Mouse (Mus musculus): ENCODE measurements around the gene Cyp2b10. TPM values are rescaled to one million over a fixed set of nuclear protein-coding genes. Genes with fewer than 3 reads are reported as not detected.

The Cyp2b10 gene
- polyA plus RNA-seq, 1 experiment from 2014 or later = not detected

- DNase-seq (ENCODE audit: low spot score) (no peak), ATAC-seq (ENCODE audit: insufficient read depth, low FRiP score, low TSS enrichment) (no peak)
- Histone ChIP-seq H3K36me3 (ENCODE audit: control insufficient read depth, insufficient read depth, low read length) (no peaks in the 10 kb centered on the region), H3K9me3 (ENCODE audit: control insufficient read depth, low read length) (peaks cover 6% of the 10 kb centered on the region; the same call in 1 of the 2 replicates), H3K27ac (ENCODE audit: low read depth, low read length) (no peak overlapping the region), H3K27me3 (ENCODE audit: control insufficient read depth, insufficient read depth, low read length) (no peaks in the 10 kb centered on the region), H3K4me2 (ENCODE audit: low read depth) (no peak overlapping the region), H3K4me1 (ENCODE audit: control insufficient read depth, insufficient read depth, low read length) (no peaks in the 10 kb centered on the region), H3K9ac (ENCODE audit: low read length) (no peak overlapping the region), H3K4me3 (ENCODE audit: low read depth, low read length) (no peak overlapping the region)
- WGBS = 85% methylated on average over 1 of the region's 1 CpGs
Observed at GRCm38 (mm10) chr7:25945274-25945673, 47.9 kb downstream of the Cyp2b10 start.

Other genes starting within 250 kb of the Cyp2b10 start
- gene Bckdha, start 238.6 kb upstream of the Cyp2b10 start, polyA plus RNA-seq (2014; fragmentation: Nextera tagmentation; extraction: Ambion mirVana) = 38.2 and 43.2 TPM in 2 replicates
- gene Exosc5, start 238.5 kb upstream of the Cyp2b10 start, polyA plus RNA-seq (2014; fragmentation: Nextera tagmentation; extraction: Ambion mirVana) = 49.8 and 54.4 TPM in 2 replicates
- 1.6 and 1.7 TPM in 2 replicates for gene Tmem91, start 222.5 kb upstream of the Cyp2b10 start, polyA plus RNA-seq (2014; fragmentation: Nextera tagmentation; extraction: Ambion mirVana)
- gene B9d2, start 216.8 kb upstream of the Cyp2b10 start, polyA plus RNA-seq (2014; fragmentation: Nextera tagmentation; extraction: Ambion mirVana) = 33.4 and 37.2 TPM in 2 replicates
- gene Tgfb1, start 210.6 kb upstream of the Cyp2b10 start, polyA plus RNA-seq (2014; fragmentation: Nextera tagmentation; extraction: Ambion mirVana) = 1.2 and 1.6 TPM in 2 replicates
- gene Ccdc97, start 178.5 kb upstream of the Cyp2b10 start, polyA plus RNA-seq (2014; fragmentation: Nextera tagmentation; extraction: Ambion mirVana) = 35.7 and 39.5 TPM in 2 replicates
- 70.2 and 74.4 TPM in 2 replicates for gene Hnrnpul1, start 142.9 kb upstream of the Cyp2b10 start, polyA plus RNA-seq (2014; fragmentation: Nextera tagmentation; extraction: Ambion mirVana)
- gene Axl, start 108.9 kb upstream of the Cyp2b10 start, polyA plus RNA-seq (2014; fragmentation: Nextera tagmentation; extraction: Ambion mirVana) = 29.9 and 33.7 TPM in 2 replicates
- gene Cyp2s1, start 80.7 kb upstream of the Cyp2b10 start, polyA plus RNA-seq (2014; fragmentation: Nextera tagmentation; extraction: Ambion mirVana) = 3.2 and 3.3 TPM in 2 replicates
- gene Cyp2b13, start 163.9 kb downstream of the Cyp2b10 start, polyA plus RNA-seq (2014; fragmentation: Nextera tagmentation; extraction: Ambion mirVana) = not detected in 2 replicates